Comparison of ENCODE assay signal across 8 mouse cellular contexts in genomic region chr15:52412869-52413771, GRCm38 (mm10).
DNase-seq lines count a peak whose midpoint lies in the region; ATAC-seq and TF ChIP-seq lines count a peak whose summit lies in the region.

No protein-coding gene starts in this region.

- DNase-seq in lung, postnatal 0 days (ENCODE audit: low spot score): no peak
- DNase-seq in lung, postnatal 4 days: no peak
- DNase-seq in left cerebral cortex, postnatal 10 days (ENCODE audit: extremely low spot score in 1 of 2, low spot score in 2 of 2): peak; percentile 17 to 27
- peak; percentile 38 for DNase-seq in retina, embryonic 14.5 days (ENCODE audit: low spot score)
- no peak for DNase-seq in urinary bladder, adult 18-20 months (ENCODE audit: low spot score in 2 of 2)
- no peak for DNase-seq in spleen, adult 12 weeks (ENCODE audit: low spot score)

- no peaks in the 10 kb centered on the region for H3K27me3 ChIP-seq in lung, postnatal 0 days (replicated peaks; ENCODE audit: insufficient read depth, low read length)
- no peaks in the 10 kb centered on the region for H3K27me3 ChIP-seq in forebrain, embryonic 15.5 days
- no peaks in the 10 kb centered on the region for H3K27me3 ChIP-seq in heart, embryonic 12.5 days (replicated peaks)

- no peak; the same call in 1 of the 2 replicates for ATAC-seq in lung, postnatal 0 days
- peak; percentile 94 for ATAC-seq in forebrain, embryonic 15.5 days (replicated peaks)
- no peak for ATAC-seq in heart, embryonic 12.5 days (ENCODE audit: insufficient number of reproducible peaks, low FRiP score)

- no peak overlapping the region for H3K9ac ChIP-seq in lung, postnatal 0 days (replicated peaks; ENCODE audit: low read depth)
- H3K9ac ChIP-seq in forebrain, embryonic 15.5 days (replicated peaks): no peak overlapping the region
- H3K9ac ChIP-seq in heart, embryonic 12.5 days: no peak overlapping the region

- TF ChIP-seq EP300 in lung, postnatal 0 days (IDR thresholded peaks at IDR 0.05): no peak

- no peak for TF ChIP-seq CTCF in lung, postnatal 0 days (IDR thresholded peaks at IDR 0.05)

- no peaks in the 10 kb centered on the region for H3K9me3 ChIP-seq in lung, postnatal 0 days (ENCODE audit: low read length)
- no peaks in the 10 kb centered on the region for H3K9me3 ChIP-seq in forebrain, embryonic 15.5 days
- H3K9me3 ChIP-seq in heart, embryonic 12.5 days (replicated peaks): no peaks in the 10 kb centered on the region

- H3K27ac ChIP-seq in lung, postnatal 0 days (ENCODE audit: low read length): no peak overlapping the region
- peak overlapping the region; percentile 83 for H3K27ac ChIP-seq in forebrain, embryonic 15.5 days (replicated peaks)
- H3K27ac ChIP-seq in heart, embryonic 12.5 days (ENCODE audit: poor library complexity, severe bottlenecking): no peak overlapping the region

- intact Hi-C loops in left cerebral cortex, postnatal 10 days (cut with DNase I): no loop called here

- peak overlapping the region; percentile 19; the same call in 1 of the 2 replicates for H3K4me2 ChIP-seq in lung, postnatal 0 days (replicated peaks; ENCODE audit: low read depth, low read length)
- H3K4me2 ChIP-seq in forebrain, embryonic 15.5 days (replicated peaks): peak overlapping the region; percentile 34
- no peak overlapping the region for H3K4me2 ChIP-seq in heart, embryonic 12.5 days

- 13% methylated on average over 18 of the region's 18 CpGs for WGBS in lung, postnatal 0 days
- WGBS in forebrain, embryonic 15.5 days: 9% methylated on average over 18 of the region's 18 CpGs
- WGBS in heart, embryonic 12.5 days: 65% methylated on average over 18 of the region's 18 CpGs

- H3K4me1 ChIP-seq in lung, postnatal 0 days (ENCODE audit: insufficient read depth, low read depth, low read length): no peaks in the 10 kb centered on the region
- peaks cover 15% of the 10 kb centered on the region for H3K4me1 ChIP-seq in forebrain, embryonic 15.5 days
- H3K4me1 ChIP-seq in heart, embryonic 12.5 days (replicated peaks): no peaks in the 10 kb centered on the region

- H3K36me3 ChIP-seq in lung, postnatal 0 days (ENCODE audit: insufficient read depth, low read length): no peaks in the 10 kb centered on the region
- no peaks in the 10 kb centered on the region for H3K36me3 ChIP-seq in forebrain, embryonic 15.5 days
- no peaks in the 10 kb centered on the region for H3K36me3 ChIP-seq in heart, embryonic 12.5 days

- H3K4me3 ChIP-seq in lung, postnatal 0 days (ENCODE audit: low read depth, low read length): no peak overlapping the region
- peak overlapping the region; percentile 13 for H3K4me3 ChIP-seq in forebrain, embryonic 15.5 days
- no peak overlapping the region for H3K4me3 ChIP-seq in heart, embryonic 12.5 days

Comparison
In these comparisons a context has a peak if more than half of its experiments do, and no peak if none do; other contexts are left out.
1. DNase-seq: peak in left cerebral cortex, postnatal 10 days (2 of 2) and retina, embryonic 14.5 days (single experiment); none in lung, postnatal 0 days (single experiment), lung, postnatal 4 days (0 of 2), urinary bladder, adult 18-20 months (0 of 2) and spleen, adult 12 weeks (single experiment).